Mouse (Mus musculus) lung, adult 2 months (tissue): ENCODE data around the gene Usp6nl.

ENCODE experiments used
- CTCF ChIP-seq: fragments of 200-500 bp; IDR thresholded peaks from 2 replicates; pipeline ENCODE4 v1.5.1; 2011; ENCODE audit warnings: mild to moderate bottlenecking, low read length, control low read depth; ENCODE audit not compliant: insufficient read depth
- POLR2A ChIP-seq: fragments of 200-500 bp; IDR thresholded peaks from 2 replicates; pipeline ENCODE4 v1.6.1; 2011; ENCODE audit warnings: low read depth, mild to moderate bottlenecking, control low read depth, low read length, borderline replicate concordance; ENCODE audit errors: extremely low read depth

- TF ChIP-seq CTCF (no peak), POLR2A (no peak)
These were observed 127.2 kb downstream of the Usp6nl start for GRCm38 (mm10) chr2:6449656-6450055.
